12 mouse cellular contexts compared by ENCODE assay signal in genomic region chr5:4325813-4326212, GRCm38 (mm10).
DNase-seq lines count a peak whose midpoint lies in the region; ATAC-seq and TF ChIP-seq lines count a peak whose summit lies in the region.
"Had no signal": no experiment of that assay in that cellular context is flagged by ENCODE, and none has a peak within 500 bp of the region (broad histone marks: within the 10 kb centered on the region; RNA-seq: fewer than 3 reads in every experiment).

No protein-coding gene starts in this region.

- intact Hi-C loops in heart, postnatal 25 days (cut with DNase I) = no loop called here

- H3K4me2 ChIP-seq in embryonic facial prominence, embryonic 14.5 days (ENCODE audit: low read depth, low read length) = no peak overlapping the region
- H3K4me2 ChIP-seq in limb, embryonic 14.5 days (replicated peaks; ENCODE audit: low read depth, low read length, severe bottlenecking) = no peak overlapping the region
- H3K4me2 ChIP-seq: embryonic facial prominence, embryonic 15.5 days had no signal

- H3K27ac ChIP-seq in embryonic facial prominence, embryonic 14.5 days (replicated peaks; ENCODE audit: low read depth, low read length) = no peak overlapping the region
- H3K27ac ChIP-seq in limb, embryonic 14.5 days (replicated peaks; ENCODE audit: low read depth, low read length) = no peak overlapping the region
- H3K27ac ChIP-seq: embryonic facial prominence, embryonic 15.5 days had no signal

- no peak overlapping the region for H3K4me3 ChIP-seq in embryonic facial prominence, embryonic 14.5 days (ENCODE audit: low read depth, low read length)
- H3K4me3 ChIP-seq in limb, embryonic 14.5 days (replicated peaks; ENCODE audit: low read length) = no peak overlapping the region
- H3K4me3 ChIP-seq: embryonic facial prominence, embryonic 15.5 days; megakaryocyte, embryonic 14.5 days had no signal

- WGBS in embryonic facial prominence, embryonic 14.5 days = 15% methylated on average over 3 of the region's 3 CpGs
- 6% methylated on average over 3 of the region's 3 CpGs for WGBS in limb, embryonic 14.5 days

- H3K9ac ChIP-seq in embryonic facial prominence, embryonic 14.5 days (ENCODE audit: low read depth, low read length) = no peak overlapping the region
- H3K9ac ChIP-seq in limb, embryonic 14.5 days (ENCODE audit: low read depth, low read length, severe bottlenecking) = no peak overlapping the region
- H3K9ac ChIP-seq: embryonic facial prominence, embryonic 15.5 days had no signal

- TF ChIP-seq POLR2A in limb, embryonic 14.5 days (IDR thresholded peaks at IDR 0.05; ENCODE audit: borderline replicate concordance, extremely low read depth, insufficient read depth, insufficient read length) = no peak

- peak; percentile 68; the same call in 1 of the 2 replicates for ATAC-seq in embryonic facial prominence, embryonic 14.5 days (ENCODE audit: low read depth)
- ATAC-seq in limb, embryonic 14.5 days (ENCODE audit: low FRiP score, low read depth) = no peak
- no peak for ATAC-seq in monocyte, adult 5-6 weeks (replicated peaks; ENCODE audit: insufficient number of reproducible peaks, low FRiP score, low TSS enrichment, poor library complexity, severe bottlenecking)
- ATAC-seq: Patski had no signal

- H3K36me3 ChIP-seq in embryonic facial prominence, embryonic 14.5 days (ENCODE audit: control insufficient read depth, insufficient read depth, low read length) = no peaks in the 10 kb centered on the region
- no peaks in the 10 kb centered on the region for H3K36me3 ChIP-seq in limb, embryonic 14.5 days (ENCODE audit: control insufficient read depth, insufficient read depth, low read length)
- H3K36me3 ChIP-seq: embryonic facial prominence, embryonic 15.5 days had no signal

- H3K9me3 ChIP-seq in embryonic facial prominence, embryonic 14.5 days (ENCODE audit: control insufficient read depth, low read length) = no peaks in the 10 kb centered on the region
- H3K9me3 ChIP-seq in limb, embryonic 14.5 days (ENCODE audit: control insufficient read depth, low read length) = no peaks in the 10 kb centered on the region
- H3K9me3 ChIP-seq: embryonic facial prominence, embryonic 15.5 days; megakaryocyte, embryonic 14.5 days had no signal

- H3K4me1 ChIP-seq in embryonic facial prominence, embryonic 14.5 days (ENCODE audit: control insufficient read depth, insufficient read depth, low read length) = peaks cover 9% of the 10 kb centered on the region
- peaks cover 2% of the 10 kb centered on the region; the same call in 1 of the 2 replicates for H3K4me1 ChIP-seq in limb, embryonic 14.5 days (ENCODE audit: control insufficient read depth, insufficient read depth, low read length)
- H3K4me1 ChIP-seq: megakaryocyte, embryonic 14.5 days had no signal

- peak; percentile 84 for DNase-seq in heart, adult 11 months
- DNase-seq in heart, postnatal 25 days (ENCODE audit: low spot score) = no peak
- peak; percentile 83 for DNase-seq in embryonic facial prominence, embryonic 14.5 days (ENCODE audit: low spot score)
- DNase-seq in limb, embryonic 14.5 days (ENCODE audit: low spot score) = peak; percentile 56
- peak; percentile 65 for DNase-seq in lung, postnatal 36 days
- DNase-seq in testis, postnatal 10 days (ENCODE audit: low spot score) = no peak
- DNase-seq in right cerebral cortex, postnatal 10 days (ENCODE audit: low spot score in 2 of 2) = no peak
- DNase-seq: kidney, postnatal 25 days had no signal

- H3K27me3 ChIP-seq in embryonic facial prominence, embryonic 14.5 days (replicated peaks; ENCODE audit: control insufficient read depth, insufficient read depth, low read length) = no peaks in the 10 kb centered on the region
- H3K27me3 ChIP-seq in limb, embryonic 14.5 days (ENCODE audit: control insufficient read depth, insufficient read depth, low read length) = no peaks in the 10 kb centered on the region
- H3K27me3 ChIP-seq: embryonic facial prominence, embryonic 15.5 days; megakaryocyte, embryonic 14.5 days; Patski had no signal

Comparison
In these comparisons a context has a peak if more than half of its experiments do, and no peak if none do; other contexts are left out.
1. DNase-seq: peak in heart, adult 11 months (single experiment), embryonic facial prominence, embryonic 14.5 days (single experiment), limb, embryonic 14.5 days (single experiment) and lung, postnatal 36 days (single experiment); none in heart, postnatal 25 days (single experiment), testis, postnatal 10 days (single experiment) and right cerebral cortex, postnatal 10 days (0 of 2).